Mouse (Mus musculus) midbrain, embryonic 12.5 days (tissue): ENCODE measurements around the gene Gm20431. TPM values are rescaled to one million over a fixed set of nuclear protein-coding genes. Genes with fewer than 3 reads are reported as not detected.

Source experiments
- ATAC-seq: fragments of 200-750 bp; cut with Nextera tagmentation; 2 replicates; pipeline ENCODE4 v1.8.0; 2017; ENCODE audit warnings: low read depth, moderate TSS enrichment, moderate library complexity; ENCODE audit not compliant: low FRiP score
- H3K27ac ChIP-seq: fragments of 300-500 bp; sonication (generic); replicated peaks from 2 replicates; pipeline ENCODE4 v1.5.1; 2016; ENCODE audit warnings: mild to moderate bottlenecking
- H3K27me3 ChIP-seq: fragments of 300-500 bp; sonication (generic); 2 replicates; pipeline ENCODE4 v1.6.1; 2016; ENCODE audit warnings: mild to moderate bottlenecking
- H3K36me3 ChIP-seq: fragments of 300-500 bp; sonication (generic); 2 replicates; pipeline ENCODE4 v1.6.1; 2016
- H3K4me1 ChIP-seq: fragments of 300-500 bp; sonication (generic); 2 replicates; pipeline ENCODE4 v1.6.1; 2016
- H3K4me2 ChIP-seq: fragments of 300-500 bp; sonication (generic); replicated peaks from 2 replicates; pipeline ENCODE4 v1.6.1; 2016; ENCODE audit warnings: mild to moderate bottlenecking, moderate library complexity
- H3K4me3 ChIP-seq: fragments of 300-500 bp; sonication (generic); 2 replicates; pipeline ENCODE4 v1.5.1; 2016; ENCODE audit warnings: mild to moderate bottlenecking
- H3K9ac ChIP-seq: fragments of 300-500 bp; sonication (generic); replicated peaks from 2 replicates; pipeline ENCODE4 v1.6.1; 2016; ENCODE audit warnings: mild to moderate bottlenecking, moderate library complexity
- H3K9me3 ChIP-seq: fragments of 300-500 bp; sonication (generic); 2 replicates; pipeline ENCODE4 v1.6.1; 2016; ENCODE audit warnings: mild to moderate bottlenecking
- WGBS: fragments of 180-500 bp; shearing (Covaris S2); methylation state at CpG from one replicate; pipeline ENCODE4 v1.1.7; 2016; 5-methylcytosine and 5-hydroxymethylcytosine counted together
- polyA plus RNA-seq: library from polyadenylated mRNA; unstranded; fragments of >200 nt; fragmentation: Nextera tagmentation; extraction: Ambion mirVana; gene quantifications from 2 replicates; pipeline ENCODE4 v1.2.1, GENCODE M21; 2016

The Gm20431 gene
- polyA plus RNA-seq, 1 experiment from 2014 or later, result 9.1 TPM

GRCm38 (mm10) chr2:167671101-167671633 lies 9.9 kb upstream of the Gm20431 start:
- Histone ChIP-seq H3K4me1 (peaks cover 4% of the 10 kb centered on the region; the same call in 1 of the 2 replicates), H3K9ac (no peak overlapping the region), H3K27ac (no peak overlapping the region), H3K9me3 (no peaks in the 10 kb centered on the region), H3K36me3 (no peaks in the 10 kb centered on the region), H3K27me3 (no peaks in the 10 kb centered on the region), H3K4me2 (no peak overlapping the region), H3K4me3 (no peak overlapping the region)
- no peak for ATAC-seq
- WGBS, result 78% methylated on average over 5 of the region's 5 CpGs

GRCm38 (mm10) chr2:167669398-167669797 lies 8.1 kb upstream of the Gm20431 start:
- Histone ChIP-seq H3K4me3 (no peak overlapping the region), H3K36me3 (no peaks in the 10 kb centered on the region), H3K4me2 (no peak overlapping the region), H3K9ac (no peak overlapping the region), H3K27ac (no peak overlapping the region), H3K27me3 (no peaks in the 10 kb centered on the region), H3K4me1 (peaks cover 4% of the 10 kb centered on the region; the same call in 1 of the 2 replicates), H3K9me3 (no peaks in the 10 kb centered on the region)
- ATAC-seq, result no peak
- 83% methylated on average over 4 of the region's 4 CpGs for WGBS

- Histone ChIP-seq H3K27ac (no peak overlapping the region), H3K27me3 (no peaks in the 10 kb centered on the region), H3K36me3 (no peaks in the 10 kb centered on the region), H3K4me1 (peaks cover 4% of the 10 kb centered on the region; the same call in 1 of the 2 replicates), H3K4me2 (no peak overlapping the region), H3K9me3 (no peaks in the 10 kb centered on the region), H3K9ac (no peak overlapping the region), H3K4me3 (no peak overlapping the region)
- ATAC-seq, result no peak
- 88% methylated on average over 5 of the region's 5 CpGs for WGBS
These were observed 7.1 kb upstream of the Gm20431 start for GRCm38 (mm10) chr2:167668426-167668825.

GRCm38 (mm10) chr2:167665972-167666713 lies 4.8 kb upstream of the Gm20431 start:
- Histone ChIP-seq H3K9ac (no peak overlapping the region), H3K4me3 (no peak overlapping the region), H3K9me3 (no peaks in the 10 kb centered on the region), H3K27ac (no peak overlapping the region), H3K4me2 (no peak overlapping the region), H3K4me1 (peaks cover 9% of the 10 kb centered on the region), H3K27me3 (peaks cover 14% of the 10 kb centered on the region), H3K36me3 (no peaks in the 10 kb centered on the region)
- ATAC-seq, result no peak
- 83% methylated on average over 18 of the region's 18 CpGs for WGBS

- H3K36me3 ChIP-seq, result 0 out of 2 replicates have a peak, but pooled peaks cover under 1% of the 10 kb centered on the region
- no peaks in the 10 kb centered on the region for H3K9me3 ChIP-seq
- H3K9ac ChIP-seq, result no peak overlapping the region
- H3K4me3 ChIP-seq, result no peak overlapping the region
- peaks cover 29% of the 10 kb centered on the region for H3K4me1 ChIP-seq
- H3K4me2 ChIP-seq, result no peak overlapping the region
- peaks cover 14% of the 10 kb centered on the region for H3K27me3 ChIP-seq
- WGBS, result 55% methylated on average over 6 of the region's 6 CpGs
- H3K27ac ChIP-seq, result no peak overlapping the region
- no peak for ATAC-seq
These were observed 1.4 kb upstream of the Gm20431 start for GRCm38 (mm10) chr2:167662713-167663112.

GRCm38 (mm10) chr2:167660611-167660971 lies 705 bp downstream of the Gm20431 start:
- H3K36me3 ChIP-seq, result 0 out of 2 replicates have a peak, but pooled peaks cover 3% of the 10 kb centered on the region
- H3K9ac ChIP-seq, result peak overlapping the region; percentile 85
- H3K4me1 ChIP-seq, result peaks cover 29% of the 10 kb centered on the region
- peaks cover 14% of the 10 kb centered on the region for H3K27me3 ChIP-seq
- H3K9me3 ChIP-seq, result no peaks in the 10 kb centered on the region
- peak; percentile 5; the same call in 1 of the 2 replicates for ATAC-seq
- H3K27ac ChIP-seq, result no peak overlapping the region
- peak overlapping the region; percentile 92 for H3K4me2 ChIP-seq
- peak overlapping the region; percentile 86 for H3K4me3 ChIP-seq
- WGBS, result 2% methylated on average over 12 of the region's 12 CpGs

- peak; percentile 0; the same call in 1 of the 2 replicates for ATAC-seq
- Histone ChIP-seq H3K4me1 (peaks cover 29% of the 10 kb centered on the region), H3K27ac (no peak overlapping the region)
These were observed 1.3 kb downstream of the Gm20431 start for GRCm38 (mm10) chr2:167659847-167660610.

GRCm38 (mm10) chr2:167659177-167659846 lies 2.0 kb downstream of the Gm20431 start:
- H3K9me3 ChIP-seq, result no peaks in the 10 kb centered on the region
- H3K4me2 ChIP-seq, result peak overlapping the region; percentile 92
- no peak overlapping the region for H3K27ac ChIP-seq
- H3K27me3 ChIP-seq, result peaks cover 14% of the 10 kb centered on the region
- H3K36me3 ChIP-seq, result peaks cover 10% of the 10 kb centered on the region
- H3K9ac ChIP-seq, result 0 out of 2 replicates have a peak overlapping the region, but pooled peaks have one; percentile 8
- peaks cover 29% of the 10 kb centered on the region for H3K4me1 ChIP-seq
- no peak for ATAC-seq
- H3K4me3 ChIP-seq, result peak overlapping the region; percentile 86; the same call in 1 of the 2 replicates
- 81% methylated on average over 10 of the region's 10 CpGs for WGBS

More at GRCm38 (mm10) chr2:167659847-167660610, 1.3 kb downstream of the Gm20431 start:
- Histone ChIP-seq H3K9me3 (no peaks in the 10 kb centered on the region), H3K4me3 (peak overlapping the region; percentile 86), H3K36me3 (peaks cover 3% of the 10 kb centered on the region; the same call in 1 of the 2 replicates), H3K9ac (peak overlapping the region; percentile 85), H3K4me2 (peak overlapping the region; percentile 92), H3K27me3 (peaks cover 14% of the 10 kb centered on the region)
- WGBS, result 22% methylated on average over 13 of the region's 13 CpGs

GRCm38 (mm10) chr2:167658712-167659111 lies 2.6 kb downstream of the Gm20431 start:
- peaks cover 29% of the 10 kb centered on the region for H3K4me1 ChIP-seq
- no peak overlapping the region for H3K4me2 ChIP-seq
- 85% methylated on average over 11 of the region's 11 CpGs for WGBS
- H3K36me3 ChIP-seq, result peaks cover 16% of the 10 kb centered on the region
- H3K27me3 ChIP-seq, result peaks cover 14% of the 10 kb centered on the region
- no peak overlapping the region for H3K4me3 ChIP-seq
- H3K9ac ChIP-seq, result no peak overlapping the region
- ATAC-seq, result no peak
- H3K9me3 ChIP-seq, result no peaks in the 10 kb centered on the region
- H3K27ac ChIP-seq, result no peak overlapping the region

GRCm38 (mm10) chr2:167657973-167658372 lies 3.3 kb downstream of the Gm20431 start:
- peaks cover 11% of the 10 kb centered on the region for H3K27me3 ChIP-seq
- H3K9ac ChIP-seq, result no peak overlapping the region
- H3K9me3 ChIP-seq, result no peaks in the 10 kb centered on the region
- ATAC-seq, result no peak
- H3K36me3 ChIP-seq, result peaks cover 24% of the 10 kb centered on the region
- H3K4me1 ChIP-seq, result peaks cover 29% of the 10 kb centered on the region
- no peak overlapping the region for H3K4me2 ChIP-seq
- H3K4me3 ChIP-seq, result no peak overlapping the region
- 93% methylated on average over 4 of the region's 4 CpGs for WGBS
- no peak overlapping the region for H3K27ac ChIP-seq

- H3K4me2 ChIP-seq, result no peak overlapping the region
- H3K27me3 ChIP-seq, result 0 out of 2 replicates have a peak, but pooled peaks cover under 1% of the 10 kb centered on the region
- no peak overlapping the region for H3K4me3 ChIP-seq
- no peak overlapping the region; the same call in 1 of the 2 replicates for H3K9ac ChIP-seq
- H3K4me1 ChIP-seq, result peaks cover 22% of the 10 kb centered on the region
- 86% methylated on average over 16 of the region's 16 CpGs for WGBS
- no peaks in the 10 kb centered on the region for H3K9me3 ChIP-seq
- no peak for ATAC-seq
- peaks cover 27% of the 10 kb centered on the region for H3K36me3 ChIP-seq
- peak overlapping the region; percentile 25; the same call in 1 of the 2 replicates for H3K27ac ChIP-seq
These were observed 4.4 kb downstream of the Gm20431 start for GRCm38 (mm10) chr2:167656629-167657478.
